In genomic region chr13:46424376-46424775, GRCm38 (mm10) we compare ENCODE assay signal across 13 mouse cellular contexts. TPM values are rescaled to one million over a fixed set of nuclear protein-coding genes. Genes with fewer than 3 reads are reported as not detected.
"Had no signal": no experiment of that assay in that cellular context is flagged by ENCODE, and none has a peak within 500 bp of the region (broad histone marks: within the 10 kb centered on the region; RNA-seq: fewer than 3 reads in every experiment).

No protein-coding gene starts in this region.

- H3K4me1 ChIP-seq: limb, embryonic 13.5 days had no signal

- H3K4me3 ChIP-seq: limb, embryonic 13.5 days; neural tube, embryonic 12.5 days had no signal

- H3K9ac ChIP-seq: limb, embryonic 13.5 days; liver, embryonic 14.5 days; neural tube, embryonic 12.5 days had no signal

- H3K4me2 ChIP-seq: limb, embryonic 13.5 days; neural tube, embryonic 12.5 days had no signal

- H3K27ac ChIP-seq: kidney, postnatal 0 days; limb, embryonic 13.5 days; liver, embryonic 14.5 days; neural tube, embryonic 12.5 days; stomach, postnatal 0 days had no signal

- H3K9me3 ChIP-seq: limb, embryonic 13.5 days; neural tube, embryonic 12.5 days had no signal

- H3K27me3 ChIP-seq: neural tube, embryonic 12.5 days had no signal

- DNase-seq: kidney, postnatal 36 days; left cerebral cortex, postnatal 4 days; lung, adult 18-20 months; midbrain, embryonic 14.5 days; thymus, postnatal 4 days had no signal

- H3K36me3 ChIP-seq: limb, embryonic 13.5 days had no signal

RNA-seq across cellular contexts. Expression of gene Rbm24, which starts 6.1 kb away (rescaled TPM):
- total RNA-seq: megakaryocyte-erythroid progenitor cell, adult 5-6 weeks; neutrophil, adult 5-6 weeks had no signal
- polyA plus RNA-seq: liver, adult 2 months had no signal
